Mouse (Mus musculus) ES-Bruce4 (cell line): ENCODE results near the gene Lpar2. TPM values are rescaled to one million over a fixed set of nuclear protein-coding genes. Genes with fewer than 3 reads are reported as not detected.

Source experiments
- H3K27ac ChIP-seq: 2 replicates; pipeline ENCODE4 v1.5.1; 2012; ENCODE audit warnings: low read length, inconsistent platforms; ENCODE audit not compliant: insufficient read depth
- H3K27me3 ChIP-seq: 2 replicates; pipeline ENCODE4 v1.6.1; 2012; ENCODE audit warnings: mild to moderate bottlenecking, low read length, inconsistent platforms; ENCODE audit not compliant: control insufficient read depth, poor library complexity, insufficient read depth, severe bottlenecking
- H3K36me3 ChIP-seq: 2 replicates; pipeline ENCODE4 v1.6.1; 2012; ENCODE audit warnings: inconsistent platforms, mild to moderate bottlenecking, low read length, moderate library complexity; ENCODE audit not compliant: control insufficient read depth, poor library complexity, insufficient read depth, severe bottlenecking
- H3K4me1 ChIP-seq: one replicate; pipeline ENCODE4 v1.8.1; 2011; ENCODE audit warnings: low read length; ENCODE audit not compliant: control insufficient read depth, insufficient read depth
- H3K4me3 ChIP-seq: 2 replicates; pipeline ENCODE4 v1.5.1; 2011; ENCODE audit warnings: low read depth, mild to moderate bottlenecking, low read length
- H3K9ac ChIP-seq: 2 replicates; pipeline ENCODE4 v1.6.1; 2012; ENCODE audit warnings: low read depth, mild to moderate bottlenecking, inconsistent platforms; ENCODE audit not compliant: poor library complexity, severe bottlenecking
- H3K9me3 ChIP-seq: replicated peaks from 2 replicates; pipeline ENCODE4 v1.6.1; 2012; ENCODE audit warnings: mild to moderate bottlenecking, low read length, inconsistent platforms; ENCODE audit not compliant: control insufficient read depth, poor library complexity, insufficient read depth, severe bottlenecking
- CTCF ChIP-seq: IDR thresholded peaks from one replicate; pipeline ENCODE4 v1.8.1; 2011; ENCODE audit warnings: low read depth, low read length
- EP300 ChIP-seq: IDR thresholded peaks from 2 replicates; pipeline ENCODE4 v1.6.1; 2011; ENCODE audit warnings: low read depth, low read length; ENCODE audit not compliant: insufficient read depth
- POLR2A ChIP-seq: IDR thresholded peaks from one replicate; pipeline ENCODE4 v1.8.1; 2011; ENCODE audit warnings: low read length; ENCODE audit not compliant: insufficient read depth
- polyA plus RNA-seq: library from polyadenylated mRNA; stranded (reverse); fragments of >200 nt; gene quantifications from 2 replicates; pipeline ENCODE4 v1.2.4, GENCODE M21; 2011; ENCODE audit warnings: low read depth; ENCODE audit not compliant: missing spikeins, insufficient read depth, insufficient read length

Gene Lpar2
- polyA plus RNA-seq, 1 experiment, result 10.1 TPM

DNA sequence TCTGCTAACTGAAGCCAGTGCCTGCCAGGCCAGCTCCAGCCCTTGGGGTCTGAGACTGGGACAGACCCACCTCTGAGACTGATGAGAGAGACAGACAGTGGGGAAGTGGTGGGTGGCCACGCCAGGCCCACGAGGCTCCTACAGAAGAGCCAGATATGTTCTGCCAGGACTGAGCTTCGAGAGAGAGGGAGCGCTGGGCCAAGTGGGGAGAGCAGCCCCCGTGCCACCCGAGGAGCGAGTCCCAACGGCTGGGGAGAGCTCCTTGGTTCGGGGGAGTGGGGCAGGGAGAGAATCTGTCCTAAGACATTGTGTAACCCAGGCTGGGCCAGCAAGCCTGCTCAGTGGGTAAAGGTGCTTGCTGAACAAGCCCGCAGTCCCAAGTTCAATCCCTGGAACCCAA is 54.7 kb downstream of the Lpar2 start:
- Histone ChIP-seq H3K4me3 (no peak overlapping the region), H3K27me3 (peaks cover 13% of the 10 kb centered on the region), H3K36me3 (no peaks in the 10 kb centered on the region), H3K4me1 (no peaks in the 10 kb centered on the region), H3K9me3 (no peaks in the 10 kb centered on the region), H3K27ac (no peak overlapping the region), H3K9ac (no peak overlapping the region)
- TF ChIP-seq CTCF (no peak), POLR2A (no peak), EP300 (no peak)

DNA sequence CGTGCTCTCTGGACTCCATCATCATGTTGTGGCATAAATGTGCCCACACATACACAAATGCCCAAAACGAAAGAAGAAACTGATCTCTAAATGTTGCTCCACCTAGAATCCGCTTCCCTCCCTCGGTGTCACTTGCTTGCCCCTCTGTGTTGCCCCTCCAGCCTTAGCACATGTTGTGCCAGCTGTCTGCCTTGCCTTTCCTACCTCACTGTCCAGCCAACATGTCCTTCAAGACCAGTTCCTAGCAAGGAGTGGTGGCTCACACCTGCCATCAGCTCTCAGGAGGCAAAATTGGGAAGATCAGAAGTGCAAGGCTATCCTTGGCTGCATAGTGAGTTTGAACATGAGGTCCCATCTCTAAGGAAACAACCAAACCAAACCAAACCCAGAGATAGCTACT is 55.2 kb downstream of the Lpar2 start:
- TF ChIP-seq EP300 (no peak), POLR2A (no peak), CTCF (no peak)
- no peak overlapping the region for H3K4me3 ChIP-seq
- peaks cover 15% of the 10 kb centered on the region for H3K27me3 ChIP-seq
- H3K9me3 ChIP-seq, result no peaks in the 10 kb centered on the region
- no peaks in the 10 kb centered on the region for H3K36me3 ChIP-seq
- H3K4me1 ChIP-seq, result no peaks in the 10 kb centered on the region
- no peak overlapping the region for H3K27ac ChIP-seq
- no peak overlapping the region for H3K9ac ChIP-seq

DNA sequence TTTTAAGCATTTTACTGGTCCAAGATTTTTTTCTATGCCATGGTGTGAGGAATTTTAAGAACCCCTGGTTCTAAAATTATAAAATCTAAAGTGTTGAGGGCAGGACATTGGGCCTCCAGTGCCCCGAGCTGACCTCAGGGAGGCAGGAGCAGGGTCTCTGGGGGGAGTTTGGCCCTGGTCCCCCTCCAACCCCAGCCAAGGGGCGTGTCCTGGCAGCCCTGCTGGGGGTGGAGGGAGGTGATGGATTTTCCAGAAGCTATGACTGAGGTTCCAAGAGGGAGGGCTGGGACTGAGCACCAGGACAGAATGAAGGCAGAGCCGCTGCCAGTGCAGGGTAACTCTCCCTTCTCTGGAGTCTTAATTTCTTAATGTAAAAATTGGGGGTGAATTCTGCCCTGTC is 55.8 kb downstream of the Lpar2 start:
- Histone ChIP-seq H3K4me3 (no peak overlapping the region), H3K9me3 (no peaks in the 10 kb centered on the region), H3K27me3 (peaks cover 15% of the 10 kb centered on the region), H3K36me3 (no peaks in the 10 kb centered on the region), H3K9ac (no peak overlapping the region), H3K4me1 (no peaks in the 10 kb centered on the region), H3K27ac (no peak overlapping the region)
- TF ChIP-seq POLR2A (no peak), EP300 (no peak), CTCF (no peak)

DNA sequence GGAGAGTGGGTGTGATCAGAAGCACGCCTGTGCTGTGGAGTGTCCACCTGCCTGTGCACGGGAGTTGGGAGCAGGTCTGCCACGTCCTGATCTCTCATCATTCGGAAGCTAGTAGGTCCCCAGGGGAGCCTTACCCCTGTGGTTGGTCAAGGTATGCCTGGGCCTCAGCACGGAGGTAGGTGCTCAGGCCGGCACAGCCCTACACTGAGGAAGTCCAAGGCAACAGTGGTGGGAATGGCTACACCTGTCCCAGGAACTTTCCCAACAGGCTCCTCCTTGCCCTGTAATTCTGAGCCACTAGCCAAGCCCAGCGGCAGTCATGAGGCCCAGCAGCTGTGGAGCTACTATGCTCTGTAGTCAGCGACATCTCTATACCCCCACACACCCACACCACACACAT is 57.4 kb downstream of the Lpar2 start:
- H3K36me3 ChIP-seq, result no peaks in the 10 kb centered on the region
- H3K9ac ChIP-seq, result no peak overlapping the region
- no peak overlapping the region for H3K27ac ChIP-seq
- TF ChIP-seq CTCF (no peak), EP300 (no peak), POLR2A (no peak)
- peaks cover 15% of the 10 kb centered on the region for H3K27me3 ChIP-seq
- H3K4me1 ChIP-seq, result no peaks in the 10 kb centered on the region
- H3K4me3 ChIP-seq, result no peak overlapping the region
- no peaks in the 10 kb centered on the region for H3K9me3 ChIP-seq

Other genes starting within 250 kb of the Lpar2 start
- 16.8 and 21.6 TPM in 2 replicates for gene Zfp868, start 196.9 kb upstream of the Lpar2 start, polyA plus RNA-seq
- gene Zfp964, start 167.9 kb upstream of the Lpar2 start, polyA plus RNA-seq, result 2.2 and 2.4 TPM in 2 replicates
- 29.1 and 33.7 TPM in 2 replicates for gene Zfp869, start 111.7 kb upstream of the Lpar2 start, polyA plus RNA-seq
- gene Zfp963, start 72.5 kb upstream of the Lpar2 start, polyA plus RNA-seq, result 6.5 and 7.0 TPM in 2 replicates
- not detected in 2 replicates for gene Gm20422, start 47.5 kb upstream of the Lpar2 start, polyA plus RNA-seq
- gene Atp13a1, start 31.3 kb upstream of the Lpar2 start, polyA plus RNA-seq, result 31.1 and 32.2 TPM in 2 replicates
- 38.3 and 41.1 TPM in 2 replicates for gene Zfp866, start 31.3 kb upstream of the Lpar2 start, polyA plus RNA-seq
- gene Gmip, start 13.8 kb upstream of the Lpar2 start, polyA plus RNA-seq, result 11.6 and 12.6 TPM in 2 replicates
- gene Pbx4, start 10.1 kb downstream of the Lpar2 start, polyA plus RNA-seq, result 22.4 and 26.7 TPM in 2 replicates
- 0.96 and 1.2 TPM in 2 replicates for gene Cilp2, start 65.3 kb downstream of the Lpar2 start, polyA plus RNA-seq
- not detected in 2 replicates for gene Tssk6, start 79.8 kb downstream of the Lpar2 start, polyA plus RNA-seq
- 70.5 and 70.8 TPM in 2 replicates for gene Ndufa13, start 80.1 kb downstream of the Lpar2 start, polyA plus RNA-seq
- 3.4 and 4.2 TPM in 2 replicates for gene Yjefn3, start 80.3 kb downstream of the Lpar2 start, polyA plus RNA-seq
- 155 TPM in 2 replicates for gene Gatad2a, start 174.0 kb downstream of the Lpar2 start, polyA plus RNA-seq
- gene Mau2, start 220.3 kb downstream of the Lpar2 start, polyA plus RNA-seq, result 40.2 and 41.0 TPM in 2 replicates
- gene Sugp1, start 220.4 kb downstream of the Lpar2 start, polyA plus RNA-seq, result 36.5 and 37.3 TPM in 2 replicates